Mouse (Mus musculus) G1E (cell line): ENCODE data around the gene Rbp7.

Experiments
- CTCF ChIP-seq: IDR thresholded peaks from 2 replicates; pipeline ENCODE4 v1.5.1; 2012; ENCODE audit warnings: low read depth, low read length, inconsistent platforms, mixed read lengths
- TAL1 ChIP-seq: conservative IDR thresholded peaks from 2 replicates; pipeline ENCODE4 v1.6.1; 2012; ENCODE audit warnings: low read depth, low read length, inconsistent platforms, mixed read lengths

GRCm38 (mm10) chr4:149445868-149446267, 8.9 kb downstream of the Rbp7 start:
- TF ChIP-seq CTCF (no peak), TAL1 (no peak)
